Mouse (Mus musculus): ENCODE measurements at regions not wholly inside any gene's neighbourhood (a gene's known extent, or its start where the extent isn't known, plus 50 kb on each side); places are given as distances from the start of the nearest gene placed in this dataset.

- no peak for TF ChIP-seq CTCF (IDR thresholded peaks at IDR 0.05; ENCODE audit: extremely low read depth, insufficient read depth, insufficient read length, insufficient replicate concordance)
- TF ChIP-seq POLR2A (IDR thresholded peaks at IDR 0.05; ENCODE audit: low read depth, low read length): no peak
These were observed 110.8 kb upstream of the Foxn2 start for GRCm38 (mm10) chr17:88329715-88330114.
